Mouse (Mus musculus) CH12.LX (cell line): ENCODE measurements around the gene Osbp2.

ENCODE experiments used
- CTCF ChIP-seq, 2 experiments: IDR thresholded peaks in 1 of 2; conservative IDR thresholded peaks in 1 of 2; 2 replicates each; pipeline ENCODE4 v1.5.1; 2011 to 2012; ENCODE audit warnings: low read depth in 2 of 2, low read length in 2 of 2, improper control_type of control experiment in 1 of 2, inconsistent platforms in 1 of 2, mild to moderate bottlenecking in 1 of 2, moderate library complexity in 1 of 2
- EP300 ChIP-seq: IDR thresholded peaks from 2 replicates; pipeline ENCODE4 v1.6.1; 2011; ENCODE audit warnings: low read length, improper control_type of control experiment
- MXI1 ChIP-seq: IDR thresholded peaks from 2 replicates; pipeline ENCODE4 v1.6.1; 2011; ENCODE audit warnings: mild to moderate bottlenecking, low read depth, low read length, improper control_type of control experiment
- POLR2A ChIP-seq: IDR thresholded peaks from 2 replicates; pipeline ENCODE4 v1.6.1; 2011; ENCODE audit warnings: low read depth, mild to moderate bottlenecking, improper control_type of control experiment, low read length
- SIN3A ChIP-seq: IDR thresholded peaks from 2 replicates; pipeline ENCODE4 v1.6.1; 2012; ENCODE audit warnings: low read length, improper control_type of control experiment, inconsistent platforms
- USF2 ChIP-seq: conservative IDR thresholded peaks from 2 replicates; pipeline ENCODE4 v1.6.1; 2011; ENCODE audit warnings: low read depth, low read length, improper control_type of control experiment
- ZC3H11A ChIP-seq: IDR thresholded peaks from 2 replicates; pipeline ENCODE4 v1.6.1; 2012; ENCODE audit warnings: low read depth, mild to moderate bottlenecking, inconsistent platforms, low read length, improper control_type of control experiment

GRCm38 (mm10) chr11:3691746-3692145 is 172.0 kb downstream of the Osbp2 start:
- TF ChIP-seq ZC3H11A = no peak
- TF ChIP-seq MXI1 = no peak
- no peak for TF ChIP-seq CTCF (conservative IDR thresholded peaks at IDR 0.05 in 1 of 2, IDR thresholded peaks at IDR 0.05 in 1 of 2; ENCODE audit: low read depth in 2 of 2, low read length in 2 of 2)
- TF ChIP-seq POLR2A = no peak
- no peak for TF ChIP-seq EP300
- TF ChIP-seq USF2 = no peak
- no peak for TF ChIP-seq SIN3A
